Mouse (Mus musculus) heart, postnatal 36 days (tissue): Measurements from ENCODE around the gene Cacng8. TPM values are rescaled to one million over a fixed set of nuclear protein-coding genes. Genes with fewer than 3 reads are reported as not detected.

ENCODE experiments used
- DNase-seq, 2 experiments: peaks; one replicate each; pipeline ENCODE4 v3.0.0; 2021 to 2022
- intact Hi-C: fragments of 180-260 bp; cut with DNase I; formaldehyde crosslinking; loops from one replicate; pipeline ENCODE4 v1.15.1; 2025
- total RNA-seq, 2 experiments: library from RNA; stranded (reverse); gene quantifications; 2 replicates each; pipeline ENCODE4 v1.2.3; 2021

Cacng8 gene
- total RNA-seq, 2 experiments from 2014 or later = not detected

DNA sequence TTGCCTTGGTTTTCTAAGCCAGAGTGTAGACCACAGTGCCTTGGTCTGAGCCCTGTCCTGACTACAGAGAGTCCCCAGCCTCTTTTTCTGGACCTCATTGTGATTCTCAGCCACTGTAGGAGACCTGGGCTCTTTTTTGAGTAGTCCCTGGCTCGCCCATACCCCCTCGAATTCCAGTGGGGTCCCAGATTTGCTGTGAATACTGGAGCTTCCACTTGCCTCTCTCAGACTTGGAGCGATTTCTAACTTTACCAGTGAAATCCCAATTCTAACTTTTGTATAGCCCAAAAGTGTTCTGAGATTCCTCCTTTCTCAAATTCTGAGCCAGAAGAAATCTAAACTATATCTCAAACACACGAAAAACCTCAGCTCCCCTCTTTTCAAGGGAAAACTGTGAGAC lies 33.4 kb downstream of the Cacng8 start, which contains the start of gene Cacng6:
Cacng6 (plus strand) TSS at position 301 of the 400 bp plus-strand sequence.
- intact Hi-C loops = no loop called here
- no peak for DNase-seq

DNA sequence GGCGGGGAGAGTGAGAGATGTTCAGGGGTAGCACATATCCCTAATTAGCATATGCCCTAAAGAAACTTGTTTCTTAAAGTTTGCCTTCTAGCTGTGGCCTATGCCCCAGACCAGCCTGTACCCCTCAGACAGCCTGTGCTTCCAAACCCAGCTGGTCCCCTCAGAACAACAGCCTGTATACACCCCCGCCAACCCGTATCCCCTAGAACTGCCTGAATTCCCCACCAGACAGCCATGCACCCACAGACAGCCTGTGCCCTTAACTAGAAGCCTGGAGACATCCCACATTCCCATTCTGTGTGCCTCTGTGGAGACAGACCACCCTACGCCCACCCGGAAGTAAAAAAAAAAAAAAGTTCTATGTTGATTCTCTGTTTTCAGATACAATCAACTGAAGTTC lies 34.7 kb downstream of the Cacng8 start:
- DNase-seq = no peak
- intact Hi-C loops = no loop called here

DNA sequence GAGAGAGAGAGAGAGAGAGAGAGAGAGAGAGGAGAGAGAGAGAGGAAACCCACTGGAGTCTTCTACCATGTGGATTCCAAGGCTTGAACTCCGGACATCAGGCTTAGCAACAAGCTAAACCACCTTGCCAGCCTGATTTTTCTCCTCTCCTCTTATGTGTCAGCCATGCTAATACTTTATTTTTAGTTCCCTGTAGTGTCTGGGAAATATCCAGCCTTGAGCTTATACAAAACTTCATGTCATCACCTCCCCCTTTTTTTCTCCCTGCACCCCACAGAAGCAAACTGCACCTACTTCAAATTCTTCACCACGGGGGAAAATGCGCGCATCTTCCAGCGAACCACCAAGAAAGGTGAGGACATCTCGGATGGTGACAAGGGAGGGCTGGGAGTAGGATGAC lies 39.7 kb downstream of the Cacng8 start:
- intact Hi-C loops = no loop called here
- no peak for DNase-seq

DNA sequence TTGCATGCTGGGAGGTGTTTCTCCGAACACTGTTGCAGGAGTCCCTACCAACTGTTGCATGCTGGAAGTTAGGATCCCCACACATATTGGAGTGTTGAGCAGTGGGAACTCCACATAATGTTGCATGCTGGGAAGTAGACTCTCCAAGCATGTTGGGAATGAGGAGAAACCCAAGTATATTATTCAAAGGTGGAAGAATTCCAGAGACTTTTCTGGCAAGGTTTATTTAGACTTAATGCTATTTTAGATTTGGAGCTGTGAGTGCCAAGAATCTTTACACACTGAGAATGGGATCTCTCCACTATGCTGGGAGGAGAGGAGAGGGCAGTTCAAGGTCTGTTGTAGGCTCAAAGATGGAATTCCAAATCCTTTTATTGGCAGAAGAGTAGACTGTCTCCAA lies 41.6 kb downstream of the Cacng8 start:
- DNase-seq = no peak
- intact Hi-C loops = no loop called here

DNA sequence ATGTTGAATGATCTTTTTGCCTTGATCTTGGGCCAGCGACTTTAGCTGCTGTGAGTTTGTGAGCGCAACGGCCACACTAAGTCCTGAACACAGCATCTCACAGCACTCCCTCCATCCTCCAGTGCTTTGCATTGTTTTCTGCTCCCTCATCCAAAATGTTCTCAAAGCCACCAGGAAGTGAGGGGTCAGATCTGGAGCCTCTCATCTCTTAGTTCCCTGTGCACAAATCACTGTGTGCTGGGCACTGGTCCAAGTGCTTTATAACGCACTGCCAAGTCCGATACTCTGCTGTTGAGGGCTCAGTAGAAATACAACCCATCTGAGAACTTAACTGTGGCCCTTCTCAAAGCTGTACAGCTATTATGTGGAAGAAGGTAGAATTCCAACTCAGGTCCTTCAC lies 47.5 kb downstream of the Cacng8 start:
- intact Hi-C loops = no loop called here
- no peak for DNase-seq

DNA sequence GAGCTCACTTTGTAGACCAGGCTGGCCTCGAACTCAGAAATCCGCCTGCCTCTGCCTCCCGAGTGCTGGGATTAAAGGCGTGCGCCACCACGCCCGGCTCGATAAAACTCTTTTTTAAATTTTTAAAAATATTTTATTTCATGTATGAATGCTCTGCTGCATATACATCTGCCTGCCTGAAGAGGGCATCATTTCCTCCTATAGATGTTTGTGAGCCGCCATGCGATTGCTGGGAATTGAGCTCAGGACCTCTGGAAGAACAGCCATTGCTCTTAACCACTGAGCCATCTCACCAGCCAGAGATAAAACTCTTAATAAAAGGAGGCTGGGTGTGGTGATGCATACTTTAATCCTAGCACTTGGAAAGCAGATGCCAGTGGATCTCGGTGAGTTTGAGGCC lies 49.5 kb downstream of the Cacng8 start:
- intact Hi-C loops = no loop called here
- no peak for DNase-seq

DNA sequence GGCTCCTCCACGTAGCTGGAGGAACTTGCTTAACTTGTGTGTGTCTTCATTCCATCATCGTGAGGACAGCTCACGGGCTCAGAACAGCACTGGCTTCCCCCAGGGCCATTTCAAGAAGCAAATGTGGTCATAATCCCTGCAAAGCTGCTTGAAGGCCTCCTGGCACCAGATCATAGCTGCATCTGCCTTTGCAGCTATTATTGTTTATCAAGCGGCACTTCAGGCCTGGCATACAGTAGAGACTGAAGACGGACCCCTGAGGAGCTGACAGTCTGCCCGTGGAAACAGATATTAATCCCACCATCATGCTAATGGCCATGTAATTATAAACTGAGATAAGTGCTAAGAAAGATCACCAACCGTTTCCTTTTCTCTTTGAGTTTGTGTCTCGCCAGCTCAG lies 50.0 kb downstream of the Cacng8 start:
- intact Hi-C loops = no loop called here
- no peak for DNase-seq

DNA sequence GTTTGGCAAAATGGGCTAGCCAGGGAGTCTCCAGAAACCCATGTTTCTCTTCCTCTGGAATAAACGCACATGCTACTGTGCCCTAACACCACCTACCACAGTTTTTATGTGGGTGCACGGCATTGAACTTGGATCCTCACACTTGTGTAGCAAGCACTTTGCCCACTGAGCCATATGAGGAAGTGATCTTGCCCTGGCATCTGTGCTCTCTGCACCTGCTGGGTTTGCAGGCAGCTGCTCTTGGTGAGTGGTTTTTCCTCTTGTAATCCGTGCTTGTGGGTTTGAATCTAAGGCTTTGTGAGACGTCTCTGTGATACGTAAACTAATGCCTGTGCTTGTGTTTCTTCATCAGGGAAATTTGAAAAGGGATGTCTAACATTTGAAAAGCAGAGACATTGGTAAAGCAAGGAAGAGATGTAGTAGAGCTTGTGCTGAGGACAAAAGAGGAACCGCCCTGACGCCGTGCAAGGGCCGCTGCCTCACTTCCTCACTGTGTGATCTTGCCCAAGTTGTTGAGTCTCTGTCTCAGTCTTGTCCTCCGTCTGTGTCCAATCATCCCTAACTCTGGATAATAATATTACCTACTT lies 52.1 kb downstream of the Cacng8 start:
- no peak for DNase-seq
- intact Hi-C loops = no loop called here

DNA sequence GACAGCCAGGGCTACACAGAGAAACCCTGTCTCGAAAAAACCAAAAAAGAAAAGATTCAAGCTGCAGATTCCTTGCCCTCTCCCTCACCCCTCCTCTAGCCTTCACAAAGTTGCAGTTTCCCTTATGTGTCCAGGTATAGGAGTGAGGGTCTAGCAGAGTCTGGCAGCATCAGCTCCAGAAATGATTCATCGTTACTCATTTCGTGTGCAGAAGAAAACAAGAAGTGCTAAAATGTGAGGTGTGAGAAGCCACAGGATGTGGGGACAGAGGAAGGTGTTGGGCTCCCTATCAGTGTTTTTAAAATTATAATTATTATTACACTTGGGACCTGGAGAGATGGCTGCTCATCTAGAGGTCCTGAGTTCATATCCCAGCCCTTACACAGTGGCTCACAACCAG lies 54.2 kb downstream of the Cacng8 start:
- no peak for DNase-seq
- intact Hi-C loops = no loop called here

DNA sequence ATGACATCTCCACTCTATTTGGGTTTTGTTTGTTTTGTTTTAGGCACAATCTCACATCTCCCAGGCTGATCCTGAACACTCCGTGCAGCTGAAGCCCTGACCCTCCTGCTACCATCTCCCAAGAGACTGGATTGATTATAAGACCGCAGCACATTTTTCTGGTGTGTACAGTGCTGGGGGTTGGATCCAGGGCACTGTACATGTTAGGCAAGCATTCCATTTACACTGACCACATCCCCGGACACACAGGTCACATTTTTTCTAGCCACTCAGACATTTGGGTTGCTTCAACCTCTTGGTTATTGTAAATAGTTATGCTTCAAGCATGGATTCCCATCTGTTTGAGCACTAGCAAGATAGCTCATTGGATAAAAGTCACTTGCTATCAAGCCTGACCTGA lies 56.1 kb downstream of the Cacng8 start:
- no peak for DNase-seq
- intact Hi-C loops = no loop called here

DNA sequence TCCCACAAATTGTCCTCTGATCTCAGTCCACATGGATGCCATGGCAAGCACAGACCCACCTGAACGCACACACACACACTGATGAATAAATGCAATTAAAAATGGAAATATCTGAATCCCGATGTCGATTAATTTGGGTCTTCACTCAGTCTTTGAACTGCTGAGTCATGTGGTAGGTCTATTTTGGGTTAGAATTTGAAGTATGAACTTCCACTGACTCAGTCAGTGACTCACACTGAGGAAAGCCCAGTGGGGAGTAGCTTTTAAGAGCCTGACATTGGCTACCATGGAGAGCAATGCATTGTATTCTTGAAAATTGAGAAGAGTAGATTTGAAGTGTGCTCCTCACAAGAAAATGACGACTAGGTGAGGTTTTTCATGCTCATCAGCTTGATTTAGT lies 56.5 kb downstream of the Cacng8 start:
- no peak for DNase-seq
- intact Hi-C loops = no loop called here

DNA sequence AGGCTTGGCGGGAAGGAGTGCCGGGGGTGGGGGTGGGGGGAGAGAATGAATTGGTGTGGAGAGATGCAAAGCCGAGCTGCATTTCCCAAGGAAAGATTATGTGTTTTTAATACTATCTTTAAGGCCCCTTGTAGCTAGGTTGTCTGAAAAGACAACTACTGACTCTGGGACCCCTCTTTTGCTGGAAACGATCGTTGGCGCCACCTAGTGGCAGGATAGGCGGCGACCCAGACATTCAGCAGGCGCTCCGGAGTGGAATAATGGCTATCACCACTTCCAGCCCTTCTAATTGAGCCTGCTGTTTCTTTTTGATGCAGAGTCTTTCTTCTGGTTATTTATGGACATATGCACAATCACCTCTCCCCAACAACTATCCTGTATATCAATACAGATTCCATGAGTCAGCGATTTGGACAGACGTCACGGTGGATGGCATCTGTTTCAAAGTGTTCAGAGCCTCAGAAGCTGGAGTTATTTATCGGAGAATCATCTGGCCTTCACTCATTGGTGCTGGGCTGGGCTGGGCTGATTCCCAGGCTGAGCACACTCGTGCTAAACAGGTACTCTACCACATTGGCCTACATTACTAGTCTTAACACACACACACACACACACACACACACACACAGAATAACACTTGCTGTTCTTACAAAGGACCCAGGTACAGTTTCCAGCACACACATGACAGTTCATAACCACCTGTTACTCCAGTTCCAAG lies 58.4 kb downstream of the Cacng8 start:
- intact Hi-C loops = loop anchor here (1.0 kb wide), 2 partner anchors 119 to 227 kb away; no protein-coding TSS in a partner anchor
- peak; percentile 71 to 84 for DNase-seq

DNA sequence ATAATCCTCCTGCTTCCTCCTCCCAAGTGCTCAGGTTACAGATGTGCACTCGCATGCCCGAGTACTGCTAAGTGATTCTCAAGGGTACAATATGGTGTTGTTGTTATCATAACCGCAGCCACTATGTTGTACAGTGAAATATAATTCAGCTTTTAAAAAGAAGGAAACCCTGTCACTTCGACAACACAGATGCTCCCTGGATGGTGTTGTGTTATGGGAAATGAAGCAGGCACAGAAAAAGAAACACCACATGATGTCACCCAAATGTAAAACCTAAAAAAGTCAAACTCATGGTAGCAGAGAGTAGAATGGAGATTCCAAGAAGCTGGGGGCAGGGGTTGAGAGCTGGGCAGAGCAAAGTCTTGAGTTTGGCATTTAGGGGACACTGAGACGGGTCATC lies 60.2 kb downstream of the Cacng8 start:
- intact Hi-C loops = no loop called here
- no peak for DNase-seq

DNA sequence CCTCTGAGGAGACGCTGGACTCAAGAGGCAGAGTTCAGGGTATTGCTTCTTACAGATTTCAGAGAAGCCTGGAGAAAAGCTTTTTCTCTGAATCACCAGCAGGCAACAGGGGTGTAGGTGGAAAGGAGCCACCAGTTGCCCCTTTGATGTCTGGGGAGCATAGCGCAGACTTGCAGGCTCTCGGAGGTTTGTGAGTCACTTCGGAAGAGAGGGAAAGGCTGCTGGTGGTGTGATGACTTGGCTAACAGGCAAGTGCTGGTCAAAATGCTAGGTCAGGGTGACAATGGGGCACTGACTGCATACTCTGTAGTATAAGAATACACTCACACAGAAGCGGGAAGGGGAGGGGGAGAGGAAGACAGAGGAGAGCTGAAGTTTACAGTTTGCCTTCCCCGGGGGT lies 60.7 kb downstream of the Cacng8 start:
- intact Hi-C loops = no loop called here
- no peak for DNase-seq

DNA sequence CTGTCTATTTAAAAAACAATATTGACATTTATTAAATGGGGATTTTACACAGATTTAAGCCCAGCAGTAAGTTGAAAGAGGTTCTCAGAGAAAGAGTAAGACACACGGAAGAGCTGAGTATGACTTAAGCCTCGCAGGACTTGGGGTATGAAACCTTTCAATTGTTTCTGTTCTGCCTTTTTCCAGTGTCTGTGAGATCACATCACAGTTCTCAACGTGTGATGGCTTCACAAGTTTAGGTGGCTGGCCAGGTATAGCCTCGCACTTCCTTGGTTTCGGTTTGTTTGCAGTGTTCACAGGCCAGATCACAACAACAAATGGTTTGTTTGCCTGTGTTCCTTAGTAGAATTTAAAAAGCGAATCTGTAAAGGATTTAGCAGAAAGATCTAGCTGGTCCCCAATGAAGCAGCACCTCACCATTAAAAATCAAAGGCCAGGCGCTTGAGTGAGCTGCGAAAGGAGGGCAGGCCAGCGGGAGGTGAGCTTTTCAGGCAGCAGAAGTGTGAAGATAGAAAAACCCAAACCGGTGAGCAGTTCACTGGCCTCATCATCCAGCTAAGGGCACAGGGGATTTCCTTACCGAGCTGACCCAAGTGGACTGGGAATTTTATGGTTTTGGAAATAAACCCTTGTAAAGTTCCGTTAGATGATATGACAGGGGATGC lies 62.5 kb downstream of the Cacng8 start:
- intact Hi-C loops = no loop called here
- no peak for DNase-seq

DNA sequence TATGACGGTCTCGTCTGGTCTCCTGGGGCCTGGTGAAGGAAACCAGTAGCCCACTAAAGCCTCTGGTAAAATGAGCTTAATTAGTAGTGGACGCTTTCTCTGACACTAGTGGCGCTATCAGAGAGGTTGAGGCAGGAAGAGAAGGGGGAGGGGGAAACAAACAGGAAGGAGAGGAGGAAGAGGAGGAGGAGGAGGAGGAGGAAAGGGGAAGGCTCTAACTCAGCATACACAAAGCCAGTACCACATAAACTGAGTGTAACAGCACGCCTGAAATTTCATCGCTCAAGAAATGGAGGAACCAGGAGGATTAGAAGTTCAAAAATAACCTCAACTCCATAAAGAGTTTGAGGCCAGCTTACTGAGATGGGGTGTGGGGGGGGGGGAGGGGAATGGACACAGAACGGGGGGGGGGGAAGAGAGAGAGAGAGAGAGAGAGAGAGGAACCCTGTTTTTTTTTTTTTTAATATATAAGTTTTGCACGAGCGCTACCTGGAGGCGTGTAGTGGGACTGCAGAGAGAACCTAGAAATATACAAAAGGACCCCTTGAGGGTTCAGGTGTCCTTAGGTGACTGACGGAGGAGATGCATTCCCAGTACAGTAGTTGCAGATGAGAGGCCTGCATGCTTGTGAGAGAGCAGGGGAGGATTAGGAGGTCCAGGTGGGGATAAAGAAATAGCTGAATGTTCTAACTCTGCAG lies 63.2 kb downstream of the Cacng8 start:
- intact Hi-C loops = no loop called here

DNA sequence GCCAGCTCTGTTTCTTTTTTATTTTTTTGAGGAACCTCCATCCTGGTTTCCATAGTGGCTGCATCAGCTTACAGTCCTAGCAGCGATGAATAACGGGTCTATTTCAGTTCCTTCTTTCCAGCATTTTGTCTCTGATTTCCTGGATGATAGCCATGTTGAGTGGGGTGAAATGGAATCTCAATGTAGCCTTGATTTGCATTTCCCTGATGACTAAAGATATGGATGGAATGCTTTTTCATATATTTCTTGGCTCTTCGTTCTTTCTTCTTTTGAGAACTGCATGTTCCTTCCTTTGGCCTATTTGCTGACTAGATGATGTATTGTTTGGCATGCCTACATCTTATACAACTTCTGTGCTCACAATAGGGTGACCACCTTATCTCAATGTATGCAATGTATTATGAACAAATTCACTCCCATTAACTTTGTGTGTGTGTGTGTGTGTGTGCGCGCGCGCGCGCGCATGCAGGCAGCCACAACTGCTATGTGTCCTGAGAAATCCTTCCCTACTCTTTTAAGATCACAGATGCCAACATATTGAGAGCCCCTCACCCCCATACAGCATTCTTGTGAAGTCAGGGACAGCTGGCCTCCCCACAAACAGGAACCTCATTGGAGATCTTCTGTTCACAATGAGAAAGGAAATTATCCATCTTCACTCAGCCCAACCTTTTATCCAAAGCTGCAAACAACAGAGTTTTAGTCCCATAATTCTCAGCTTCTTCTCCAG lies 66.8 kb downstream of the Cacng8 start:
- intact Hi-C loops = no loop called here
- no peak for DNase-seq

More for the DNA sequence above, 63.2 kb downstream of the Cacng8 start:
- DNase-seq = no peak

DNA sequence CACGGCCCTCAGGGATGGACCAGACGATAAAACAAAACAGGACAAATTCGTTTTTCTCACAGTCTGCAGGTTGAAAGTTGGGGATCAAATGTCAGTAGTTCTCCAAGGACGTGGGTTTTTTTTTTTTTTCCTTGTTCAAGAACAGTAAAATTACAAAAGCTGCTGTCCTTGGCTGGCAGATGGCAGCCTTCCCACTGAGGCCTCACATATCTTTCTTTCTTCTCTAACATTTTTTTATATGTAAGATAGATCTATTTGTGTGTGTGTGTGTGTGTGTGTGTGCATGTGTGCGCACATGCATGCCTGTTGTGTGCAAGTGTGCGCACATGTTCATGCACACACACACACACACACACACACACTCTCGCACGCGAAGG lies 67.3 kb downstream of the Cacng8 start:
- intact Hi-C loops = no loop called here
- no peak for DNase-seq

DNA sequence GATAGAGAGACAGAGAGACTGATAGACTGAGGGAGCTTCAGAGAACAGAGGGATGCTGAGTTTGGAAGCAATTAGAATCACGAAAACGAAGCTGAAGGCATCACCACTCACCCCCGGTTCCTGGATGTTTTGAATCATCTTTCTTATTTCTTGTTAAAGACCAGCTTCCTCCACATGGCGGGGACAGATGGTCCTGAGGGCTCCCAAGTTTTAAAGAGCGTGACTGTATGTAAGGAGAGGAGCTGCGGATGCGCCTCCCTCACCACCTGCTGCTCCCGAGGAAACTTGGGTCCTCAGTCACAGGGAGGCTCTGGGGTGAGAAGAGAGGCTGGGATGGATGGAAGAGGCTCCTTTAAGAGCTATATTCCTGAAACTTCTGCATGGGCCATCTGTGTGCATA lies 69.8 kb downstream of the Cacng8 start:
- intact Hi-C loops = no loop called here
- no peak for DNase-seq

DNA sequence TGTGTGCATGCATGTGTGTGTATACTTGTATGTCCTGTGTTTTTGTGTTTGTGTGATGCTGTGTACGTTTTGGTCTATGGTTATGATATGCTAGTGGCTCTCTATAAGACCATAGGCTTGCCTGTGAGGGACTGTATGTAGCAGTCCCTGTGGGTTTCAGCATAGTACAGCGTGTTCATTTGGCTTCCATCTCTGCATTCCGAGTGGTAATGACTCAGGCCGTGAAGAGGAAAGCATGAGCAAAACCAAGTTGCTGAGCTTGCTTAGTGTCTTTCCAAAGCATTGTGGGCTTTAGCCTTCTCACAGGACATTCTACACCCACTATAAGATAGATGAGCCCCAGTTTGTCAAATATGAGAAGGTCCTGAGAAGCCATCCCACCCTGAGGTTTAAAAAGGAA lies 72.8 kb downstream of the Cacng8 start:
- intact Hi-C loops = no loop called here
- no peak for DNase-seq
